Comparison of ENCODE assay signal across 22 mouse cellular contexts in genomic region chr9:31092833-31093195, GRCm38 (mm10).
"Had no signal": no experiment of that assay in that cellular context is flagged by ENCODE, and none has a peak within 500 bp of the region (broad histone marks: within the 10 kb centered on the region; RNA-seq: fewer than 3 reads in every experiment).

No protein-coding gene starts in this region.

- H3K4me2 ChIP-seq: limb, embryonic 13.5 days; lung, embryonic 14.5 days; midbrain, embryonic 13.5 days; neural tube, embryonic 13.5 days; stomach, embryonic 15.5 days had no signal

- H3K9me3 ChIP-seq: limb, embryonic 13.5 days; megakaryocyte, embryonic 14.5 days; midbrain, embryonic 10.5 days; midbrain, embryonic 13.5 days; neural tube, embryonic 13.5 days; stomach, embryonic 15.5 days had no signal

- H3K4me1 ChIP-seq: megakaryocyte, embryonic 14.5 days; midbrain, embryonic 13.5 days; stomach, embryonic 15.5 days had no signal

- H3K27ac ChIP-seq: limb, embryonic 13.5 days; liver, embryonic 14.5 days; macrophage; midbrain, embryonic 10.5 days; midbrain, embryonic 13.5 days; neural tube, embryonic 13.5 days; stomach, embryonic 15.5 days had no signal

- H3K4me3 ChIP-seq: limb, embryonic 13.5 days; megakaryocyte, embryonic 14.5 days; midbrain, embryonic 10.5 days; midbrain, embryonic 13.5 days; myocyte; neural tube, embryonic 13.5 days; stomach, embryonic 15.5 days had no signal

- H3K36me3 ChIP-seq: limb, embryonic 13.5 days; midbrain, embryonic 10.5 days; midbrain, embryonic 13.5 days; neural tube, embryonic 13.5 days; stomach, embryonic 15.5 days had no signal

- H3K27me3 ChIP-seq: midbrain, embryonic 13.5 days; neural tube, embryonic 13.5 days; stomach, embryonic 15.5 days had no signal

- H3K9ac ChIP-seq: limb, embryonic 13.5 days; liver, embryonic 14.5 days; liver, postnatal 0 days; lung, embryonic 14.5 days; midbrain, embryonic 13.5 days; neural tube, embryonic 13.5 days; stomach, embryonic 15.5 days had no signal

- DNase-seq: kidney, adult 9 months; kidney, postnatal 14 days; kidney, postnatal 4 days; left cerebral cortex, postnatal 4 days; liver; liver, postnatal 0 days; lung, embryonic 14.5 days; retina, postnatal 1 day; right cerebral cortex, postnatal 25 days; spleen, adult 18-20 months; thymus, postnatal 25 days had no signal

- ATAC-seq: liver, postnatal 0 days; lung, postnatal 0 days; midbrain, embryonic 13.5 days; midbrain, embryonic 16.5 days had no signal
